Mouse (Mus musculus): ENCODE measurements around the gene Tspan31. TPM values are rescaled to one million over a fixed set of nuclear protein-coding genes. Genes with fewer than 3 reads are reported as not detected.
A peak's percentile ranks its signal among the peaks of the same experiment; 100 is the strongest.

Tspan31 gene
- polyA plus RNA-seq, 1 experiment from 2014 or later, result 118 TPM

GRCm38 (mm10) chr10:127099191-127099590 is 29.1 kb upstream of the Tspan31 start:
- peaks cover 43% of the 10 kb centered on the region for H3K36me3 ChIP-seq
- no peak for ATAC-seq (replicated peaks)
- H3K9ac ChIP-seq (replicated peaks), result no peak overlapping the region
- H3K9me3 ChIP-seq, result no peaks in the 10 kb centered on the region
- peaks cover 4% of the 10 kb centered on the region for H3K4me1 ChIP-seq
- H3K4me3 ChIP-seq, result no peak overlapping the region
- H3K27me3 ChIP-seq, result no peaks in the 10 kb centered on the region
- WGBS, result 87% methylated on average over 10 of the region's 10 CpGs
- no peak overlapping the region for H3K4me2 ChIP-seq (replicated peaks)
- no peak overlapping the region for H3K27ac ChIP-seq (replicated peaks)

- no peaks in the 10 kb centered on the region for H3K27me3 ChIP-seq
- WGBS, result 82% methylated on average over 20 of the region's 20 CpGs
- no peaks in the 10 kb centered on the region for H3K9me3 ChIP-seq
- no peak for ATAC-seq (replicated peaks)
- H3K36me3 ChIP-seq, result peaks cover 42% of the 10 kb centered on the region
- peaks cover 8% of the 10 kb centered on the region for H3K4me1 ChIP-seq
- no peak overlapping the region for H3K9ac ChIP-seq (replicated peaks)
- no peak overlapping the region for H3K27ac ChIP-seq (replicated peaks)
- no peak overlapping the region for H3K4me2 ChIP-seq (replicated peaks)
- H3K4me3 ChIP-seq, result no peak overlapping the region
Observed at GRCm38 (mm10) chr10:127098514-127098913, 28.4 kb upstream of the Tspan31 start.

GRCm38 (mm10) chr10:127094382-127094802 is 24.3 kb upstream of the Tspan31 start:
- 26% methylated on average over 7 of the region's 7 CpGs for WGBS
- no peak overlapping the region; the same call in 1 of the 2 replicates for H3K27ac ChIP-seq (replicated peaks)
- H3K4me3 ChIP-seq, result no peak overlapping the region
- no peak overlapping the region for H3K9ac ChIP-seq (replicated peaks)
- H3K4me1 ChIP-seq, result peaks cover 31% of the 10 kb centered on the region
- no peaks in the 10 kb centered on the region for H3K9me3 ChIP-seq
- ATAC-seq (replicated peaks), result no peak
- H3K36me3 ChIP-seq, result peaks cover 34% of the 10 kb centered on the region
- H3K27me3 ChIP-seq, result peaks cover 32% of the 10 kb centered on the region
- H3K4me2 ChIP-seq (replicated peaks), result no peak overlapping the region

- 42% methylated on average over 4 of the region's 4 CpGs for WGBS
- H3K9ac ChIP-seq (replicated peaks), result no peak overlapping the region
- H3K36me3 ChIP-seq, result peaks cover 21% of the 10 kb centered on the region
- H3K4me3 ChIP-seq, result no peak overlapping the region
- H3K4me2 ChIP-seq (replicated peaks), result no peak overlapping the region
- H3K27ac ChIP-seq (replicated peaks), result no peak overlapping the region
- peaks cover 46% of the 10 kb centered on the region for H3K27me3 ChIP-seq
- peaks cover 31% of the 10 kb centered on the region for H3K4me1 ChIP-seq
- no peak for ATAC-seq (replicated peaks)
- H3K9me3 ChIP-seq, result no peaks in the 10 kb centered on the region
Observed at GRCm38 (mm10) chr10:127092742-127093141, 22.7 kb upstream of the Tspan31 start.

- Histone ChIP-seq H3K9me3 (no peaks in the 10 kb centered on the region), H3K36me3 (peaks cover 22% of the 10 kb centered on the region), H3K4me3 (peak overlapping the region; percentile 29), H3K4me2 (replicated peaks) (peak overlapping the region; percentile 49), H3K4me1 (peaks cover 31% of the 10 kb centered on the region), H3K27me3 (peaks cover 50% of the 10 kb centered on the region), H3K9ac (replicated peaks) (peak overlapping the region; percentile 35), H3K27ac (replicated peaks) (no peak overlapping the region)
- ATAC-seq (replicated peaks), result peak; percentile 44
- 8% methylated on average over 51 of the region's 51 CpGs for WGBS
Observed at GRCm38 (mm10) chr10:127091507-127092396, 21.7 kb upstream of the Tspan31 start.

GRCm38 (mm10) chr10:127090560-127091411 is 20.7 kb upstream of the Tspan31 start:
- H3K27ac ChIP-seq (replicated peaks), result no peak overlapping the region
- peak; percentile 28; the same call in 1 of the 2 replicates for ATAC-seq (replicated peaks)
- peaks cover 31% of the 10 kb centered on the region for H3K4me1 ChIP-seq
- H3K4me3 ChIP-seq, result peak overlapping the region; percentile 29
- 8% methylated on average over 57 of the region's 57 CpGs for WGBS
- H3K27me3 ChIP-seq, result peaks cover 54% of the 10 kb centered on the region
- no peaks in the 10 kb centered on the region for H3K9me3 ChIP-seq
- peak overlapping the region; percentile 35 for H3K9ac ChIP-seq (replicated peaks)
- H3K4me2 ChIP-seq (replicated peaks), result peak overlapping the region; percentile 49
- H3K36me3 ChIP-seq, result peaks cover 15% of the 10 kb centered on the region

GRCm38 (mm10) chr10:127085633-127086032 is 15.6 kb upstream of the Tspan31 start:
- Histone ChIP-seq H3K9me3 (no peaks in the 10 kb centered on the region), H3K4me3 (no peak overlapping the region), H3K4me1 (peaks cover 26% of the 10 kb centered on the region), H3K27ac (replicated peaks) (no peak overlapping the region), H3K36me3 (peaks cover 21% of the 10 kb centered on the region; the same call in 1 of the 2 replicates), H3K9ac (replicated peaks) (no peak overlapping the region), H3K4me2 (replicated peaks) (no peak overlapping the region), H3K27me3 (peaks cover 44% of the 10 kb centered on the region)
- WGBS, result 73% methylated on average over 6 of the region's 6 CpGs
- ATAC-seq (replicated peaks), result no peak

GRCm38 (mm10) chr10:127085052-127085451 is 15.0 kb upstream of the Tspan31 start:
- peaks cover 21% of the 10 kb centered on the region; the same call in 1 of the 2 replicates for H3K36me3 ChIP-seq

GRCm38 (mm10) chr10:127083915-127084306 is 13.8 kb upstream of the Tspan31 start:
- peaks cover 29% of the 10 kb centered on the region for H3K4me1 ChIP-seq
- no peak overlapping the region for H3K9ac ChIP-seq (replicated peaks)
- no peak overlapping the region for H3K4me3 ChIP-seq
- no peak for ATAC-seq (replicated peaks)
- H3K4me2 ChIP-seq (replicated peaks), result no peak overlapping the region
- 60% methylated on average over 5 of the region's 5 CpGs for WGBS
- H3K36me3 ChIP-seq, result peaks cover 21% of the 10 kb centered on the region; the same call in 1 of the 2 replicates
- H3K27ac ChIP-seq (replicated peaks), result no peak overlapping the region
- H3K27me3 ChIP-seq, result peaks cover 37% of the 10 kb centered on the region
- H3K9me3 ChIP-seq, result no peaks in the 10 kb centered on the region

More at GRCm38 (mm10) chr10:127085052-127085451, 15.0 kb upstream of the Tspan31 start:
- peaks cover 26% of the 10 kb centered on the region for H3K4me1 ChIP-seq
- WGBS, result 83% methylated on average over 9 of the region's 9 CpGs
- no peak overlapping the region for H3K9ac ChIP-seq (replicated peaks)
- H3K4me3 ChIP-seq, result no peak overlapping the region
- ATAC-seq (replicated peaks), result no peak
- H3K9me3 ChIP-seq, result no peaks in the 10 kb centered on the region
- H3K27ac ChIP-seq (replicated peaks), result no peak overlapping the region
- H3K27me3 ChIP-seq, result peaks cover 44% of the 10 kb centered on the region
- no peak overlapping the region for H3K4me2 ChIP-seq (replicated peaks)

- H3K9ac ChIP-seq (replicated peaks), result no peak overlapping the region
- H3K36me3 ChIP-seq, result peaks cover 21% of the 10 kb centered on the region; the same call in 1 of the 2 replicates
- H3K27ac ChIP-seq (replicated peaks), result no peak overlapping the region
- ATAC-seq (replicated peaks), result no peak
- no peak overlapping the region for H3K4me3 ChIP-seq
- 41% methylated on average over 8 of the region's 8 CpGs for WGBS
- H3K4me1 ChIP-seq, result peaks cover 31% of the 10 kb centered on the region
- no peak overlapping the region for H3K4me2 ChIP-seq (replicated peaks)
- H3K9me3 ChIP-seq, result no peaks in the 10 kb centered on the region
- peaks cover 34% of the 10 kb centered on the region for H3K27me3 ChIP-seq
Observed at GRCm38 (mm10) chr10:127083292-127083914, 13.3 kb upstream of the Tspan31 start.

GRCm38 (mm10) chr10:127081996-127082620 is 12.0 kb upstream of the Tspan31 start:
- Histone ChIP-seq H3K4me2 (replicated peaks) (peak overlapping the region; percentile 76), H3K4me3 (peak overlapping the region; percentile 70), H3K9me3 (no peaks in the 10 kb centered on the region), H3K9ac (replicated peaks) (peak overlapping the region; percentile 59; the same call in 1 of the 2 replicates), H3K36me3 (peaks cover 13% of the 10 kb centered on the region; the same call in 1 of the 2 replicates), H3K27ac (replicated peaks) (no peak overlapping the region), H3K4me1 (peaks cover 41% of the 10 kb centered on the region), H3K27me3 (peaks cover 26% of the 10 kb centered on the region)
- ATAC-seq (replicated peaks), result no peak
- 26% methylated on average over 8 of the region's 8 CpGs for WGBS
